Mouse (Mus musculus) heart, embryonic 16.5 days (tissue): ENCODE data around the gene Hmga2. TPM values are rescaled to one million over a fixed set of nuclear protein-coding genes. Genes with fewer than 3 reads are reported as not detected.
A peak's percentile ranks its signal among the peaks of the same experiment; 100 is the strongest.

Source experiments
- ATAC-seq: fragments of 200-750 bp; cut with Nextera tagmentation; replicated peaks from 2 replicates; pipeline ENCODE4 v1.8.0; 2017; ENCODE audit warnings: moderate number of reproducible peaks; ENCODE audit not compliant: insufficient read depth, low FRiP score; ENCODE audit errors: extremely low read depth
- H3K27ac ChIP-seq: fragments of 300-500 bp; sonication (generic); 2 replicates; pipeline ENCODE4 v1.5.1; 2014; ENCODE audit warnings: mild to moderate bottlenecking, low read length, control low read depth, moderate library complexity
- H3K27me3 ChIP-seq: fragments of 300-500 bp; sonication (generic); 2 replicates; pipeline ENCODE4 v1.6.1; 2014; ENCODE audit warnings: low read length, mixed read lengths; ENCODE audit not compliant: control insufficient read depth, insufficient read depth
- H3K36me3 ChIP-seq: fragments of 300-500 bp; sonication (generic); 2 replicates; pipeline ENCODE4 v1.6.1; 2014; ENCODE audit not compliant: control insufficient read depth, insufficient read depth
- H3K4me1 ChIP-seq: fragments of 300-500 bp; sonication (generic); 2 replicates; pipeline ENCODE4 v1.6.1; 2014; ENCODE audit warnings: low read length, mixed read lengths; ENCODE audit not compliant: control insufficient read depth, insufficient read depth
- H3K4me2 ChIP-seq: fragments of 300-500 bp; sonication (generic); 2 replicates; pipeline ENCODE4 v1.6.1; 2014; ENCODE audit warnings: low read depth, mild to moderate bottlenecking, control low read depth, low read length
- H3K4me3 ChIP-seq: fragments of 300-500 bp; sonication (generic); 2 replicates; pipeline ENCODE4 v1.5.1; 2014; ENCODE audit warnings: mild to moderate bottlenecking, control low read depth, low read length
- H3K9ac ChIP-seq: fragments of 300-500 bp; sonication (generic); 2 replicates; pipeline ENCODE4 v1.6.1; 2014; ENCODE audit warnings: low read length, control low read depth
- H3K9me3 ChIP-seq: fragments of 300-500 bp; sonication (generic); replicated peaks from 2 replicates; pipeline ENCODE4 v1.6.1; 2016; ENCODE audit warnings: low read length; ENCODE audit not compliant: control insufficient read depth
- WGBS: fragments of 180-500 bp; shearing (Covaris S2); extraction: QIAGEN DNeasy Blood & Tissue Kit; methylation state at CpG from one replicate; pipeline ENCODE4 v1.1.7; 2014; 5-methylcytosine and 5-hydroxymethylcytosine counted together
- polyA plus RNA-seq: library from polyadenylated mRNA; unstranded; fragments of >200 nt; fragmentation: Nextera tagmentation; extraction: Ambion mirVana; gene quantifications from 2 replicates; pipeline ENCODE4 v1.2.1, GENCODE M21; 2015

Hmga2 gene
- polyA plus RNA-seq, 1 experiment from 2014 or later, result 1.8 TPM

- Histone ChIP-seq H3K9ac (peak overlapping the region; percentile 79), H3K4me2 (peak overlapping the region; percentile 100), H3K4me1 (peaks cover 4% of the 10 kb centered on the region; the same call in 1 of the 2 replicates), H3K4me3 (peak overlapping the region; percentile 69), H3K9me3 (no peaks in the 10 kb centered on the region), H3K27ac (no peak overlapping the region), H3K36me3 (no peaks in the 10 kb centered on the region), H3K27me3 (no peaks in the 10 kb centered on the region)
- ATAC-seq, result no peak
- WGBS, result under 1% methylated on average over 21 of the region's 21 CpGs
Measured at GRCm38 (mm10) chr10:120477501-120477900, 1.2 kb upstream of the Hmga2 start.

GRCm38 (mm10) chr10:120476516-120477336, 457 bp upstream of the Hmga2 start:
- H3K27me3 ChIP-seq, result no peaks in the 10 kb centered on the region
- H3K36me3 ChIP-seq, result no peaks in the 10 kb centered on the region
- peak overlapping the region; percentile 100 for H3K4me2 ChIP-seq
- peak overlapping the region; percentile 52 for H3K27ac ChIP-seq
- peak overlapping the region; percentile 79 for H3K9ac ChIP-seq
- peak; percentile 66 for ATAC-seq
- peak overlapping the region; percentile 69 for H3K4me3 ChIP-seq
- H3K9me3 ChIP-seq, result no peaks in the 10 kb centered on the region
- under 1% methylated on average over 50 of the region's 52 CpGs for WGBS
- H3K4me1 ChIP-seq, result peaks cover 4% of the 10 kb centered on the region; the same call in 1 of the 2 replicates

- Histone ChIP-seq H3K4me2 (peak overlapping the region; percentile 100), H3K36me3 (no peaks in the 10 kb centered on the region), H3K27ac (peak overlapping the region; percentile 52), H3K4me3 (peak overlapping the region; percentile 69), H3K9me3 (no peaks in the 10 kb centered on the region), H3K27me3 (no peaks in the 10 kb centered on the region), H3K4me1 (peaks cover 4% of the 10 kb centered on the region; the same call in 1 of the 2 replicates), H3K9ac (peak overlapping the region; percentile 79)
- peak; percentile 39 for ATAC-seq
- under 1% methylated on average over 45 of the region's 45 CpGs for WGBS
Measured at GRCm38 (mm10) chr10:120475041-120475541, 1.2 kb downstream of the Hmga2 start.

- peak overlapping the region; percentile 69 for H3K4me3 ChIP-seq
- H3K4me2 ChIP-seq, result peak overlapping the region; percentile 100
- H3K9ac ChIP-seq, result peak overlapping the region; percentile 79
- no peak overlapping the region for H3K27ac ChIP-seq
- H3K4me1 ChIP-seq, result peaks cover 4% of the 10 kb centered on the region; the same call in 1 of the 2 replicates
- no peak for ATAC-seq
- H3K27me3 ChIP-seq, result no peaks in the 10 kb centered on the region
- H3K9me3 ChIP-seq, result no peaks in the 10 kb centered on the region
- H3K36me3 ChIP-seq, result no peaks in the 10 kb centered on the region
- WGBS, result 0% methylated on average over 20 of the region's 20 CpGs
Measured at GRCm38 (mm10) chr10:120474301-120474700, 2.0 kb downstream of the Hmga2 start.

- no peak overlapping the region for H3K4me2 ChIP-seq
- H3K36me3 ChIP-seq, result no peaks in the 10 kb centered on the region
- no peak overlapping the region for H3K27ac ChIP-seq
- peaks cover 2% of the 10 kb centered on the region; the same call in 1 of the 2 replicates for H3K4me1 ChIP-seq
- 43% methylated on average over 4 of the region's 4 CpGs for WGBS
- no peak for ATAC-seq
- no peaks in the 10 kb centered on the region for H3K27me3 ChIP-seq
- H3K9ac ChIP-seq, result no peak overlapping the region
- no peaks in the 10 kb centered on the region for H3K9me3 ChIP-seq
- no peak overlapping the region for H3K4me3 ChIP-seq
Measured at GRCm38 (mm10) chr10:120473218-120473617, 3.1 kb downstream of the Hmga2 start.

GRCm38 (mm10) chr10:120472606-120473005, 3.7 kb downstream of the Hmga2 start:
- Histone ChIP-seq H3K27ac (no peak overlapping the region), H3K9me3 (no peaks in the 10 kb centered on the region), H3K4me3 (no peak overlapping the region), H3K9ac (no peak overlapping the region), H3K4me1 (0 out of 2 replicates have a peak, but pooled peaks cover 2% of the 10 kb centered on the region), H3K4me2 (no peak overlapping the region), H3K27me3 (no peaks in the 10 kb centered on the region), H3K36me3 (no peaks in the 10 kb centered on the region)
- no peak for ATAC-seq
- WGBS, result 70% methylated on average over 2 of the region's 2 CpGs

GRCm38 (mm10) chr10:120465121-120465520, 11.1 kb downstream of the Hmga2 start:
- Histone ChIP-seq H3K4me1 (no peaks in the 10 kb centered on the region), H3K27ac (no peak overlapping the region), H3K36me3 (no peaks in the 10 kb centered on the region), H3K4me3 (no peak overlapping the region), H3K4me2 (no peak overlapping the region), H3K9me3 (no peaks in the 10 kb centered on the region), H3K9ac (no peak overlapping the region), H3K27me3 (no peaks in the 10 kb centered on the region)
- 67% methylated on average over 5 of the region's 5 CpGs for WGBS
- ATAC-seq, result no peak

- H3K36me3 ChIP-seq, result no peaks in the 10 kb centered on the region
- ATAC-seq, result no peak; the same call in 1 of the 2 replicates
- no peaks in the 10 kb centered on the region for H3K27me3 ChIP-seq
- peak overlapping the region; percentile 5; the same call in 1 of the 2 replicates for H3K27ac ChIP-seq
- no peaks in the 10 kb centered on the region for H3K9me3 ChIP-seq
- H3K9ac ChIP-seq, result no peak overlapping the region
- H3K4me2 ChIP-seq, result no peak overlapping the region; the same call in 1 of the 2 replicates
- peaks cover 2% of the 10 kb centered on the region; the same call in 1 of the 2 replicates for H3K4me1 ChIP-seq
- no peak overlapping the region for H3K4me3 ChIP-seq
- 24% methylated on average over 5 of the region's 5 CpGs for WGBS
Measured at GRCm38 (mm10) chr10:120461769-120462168, 14.5 kb downstream of the Hmga2 start.

- Histone ChIP-seq H3K9me3 (no peaks in the 10 kb centered on the region), H3K27me3 (no peaks in the 10 kb centered on the region), H3K9ac (no peak overlapping the region), H3K4me3 (no peak overlapping the region), H3K27ac (no peak overlapping the region; the same call in 1 of the 2 replicates), H3K4me1 (peaks cover 2% of the 10 kb centered on the region; the same call in 1 of the 2 replicates), H3K4me2 (no peak overlapping the region), H3K36me3 (no peaks in the 10 kb centered on the region)
- 76% methylated on average over 5 of the region's 5 CpGs for WGBS
- no peak for ATAC-seq
Measured at GRCm38 (mm10) chr10:120461301-120461700, 15.0 kb downstream of the Hmga2 start.
